Mouse (Mus musculus): ENCODE data around the gene Nyap1. TPM values are rescaled to one million over a fixed set of nuclear protein-coding genes. Genes with fewer than 3 reads are reported as not detected.

Gene Nyap1
- polyA plus RNA-seq (2015; fragmentation: Nextera tagmentation; extraction: Ambion mirVana) = 0.17 and 0.22 TPM in 2 replicates

DNA sequence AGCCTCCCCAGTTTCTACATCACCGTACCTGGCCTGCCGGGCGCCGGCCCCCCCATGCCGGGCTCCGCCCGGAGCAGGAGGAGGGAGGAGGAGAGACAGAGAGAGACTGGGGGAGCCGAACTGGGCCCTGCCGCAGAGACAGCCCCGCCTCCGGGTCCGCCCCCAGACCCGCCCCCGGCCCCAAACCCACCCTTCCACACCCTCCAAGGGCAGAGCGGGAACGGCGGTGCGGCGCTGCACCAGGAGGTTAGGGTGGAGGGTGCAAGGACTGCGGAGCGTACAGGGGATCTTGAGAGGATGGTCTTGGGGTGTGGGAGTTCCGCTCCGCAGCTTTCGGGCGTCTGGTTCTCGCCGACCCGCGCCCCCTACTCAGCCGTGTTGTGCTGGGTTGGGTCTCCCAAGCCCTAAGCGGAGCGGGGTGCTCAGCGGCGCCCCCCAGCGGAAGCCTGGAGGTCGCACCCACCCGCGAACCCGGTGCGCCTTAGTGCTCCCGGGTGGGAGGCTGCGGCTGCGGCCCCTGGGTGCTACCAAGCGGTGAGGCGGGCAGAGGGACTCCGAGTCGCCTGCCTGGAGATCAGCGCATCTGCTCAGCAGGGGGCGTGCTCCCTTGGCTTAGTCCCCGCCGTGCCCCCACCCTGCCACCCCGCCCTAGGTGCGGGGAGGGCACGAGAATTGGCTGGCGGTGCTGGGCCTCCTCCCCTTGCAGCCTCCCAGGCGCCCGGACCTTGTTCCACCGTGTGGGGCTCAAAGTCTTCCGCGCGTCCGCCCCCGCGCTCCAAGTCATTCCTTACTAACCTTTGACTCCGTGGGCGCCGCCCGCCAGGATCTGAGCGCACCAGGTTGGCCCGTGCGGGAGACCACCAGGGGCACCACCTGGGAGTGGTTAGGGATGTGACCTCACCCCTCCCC, at the start of gene Nyap1:
Gene Nyap1, minus strand, starts transcription at position 585 of the 909 bp plus-strand sequence.

GRCm38 (mm10) chr5:137787151-137787928, 45.9 kb upstream of the Nyap1 start, which contains the start of the genes Mepce and Zcwpw1:
Gene Mepce (minus strand): TSS chr5:137787655.
Gene Zcwpw1 (plus strand): TSS chr5:137787798.

DNA sequence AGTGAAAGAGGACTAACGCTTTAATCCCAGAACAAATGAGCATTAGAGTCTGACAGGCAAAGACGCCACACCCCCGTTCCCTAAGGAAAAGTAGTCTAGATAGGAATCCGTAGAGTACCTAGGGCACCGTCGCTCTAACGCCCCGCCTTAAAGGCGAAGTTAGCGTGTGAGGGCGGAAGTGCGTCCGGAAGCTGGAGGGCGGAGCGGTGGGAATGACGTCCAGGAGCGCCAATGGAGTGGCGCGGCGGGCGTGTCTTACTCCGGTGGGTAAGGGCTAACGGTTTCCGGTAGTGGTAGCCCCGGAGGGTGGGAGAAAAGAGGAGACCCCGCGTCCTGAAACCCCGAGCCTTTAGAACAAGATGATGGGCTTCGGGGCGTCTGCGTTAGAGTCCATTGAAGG, 37.2 kb upstream of the Nyap1 start, which contains the start of gene Ppp1r35:
Gene Ppp1r35, plus strand, starts transcription at position 215 of the 400 bp plus-strand sequence.

GRCm38 (mm10) chr5:137745214-137746171, 4.1 kb upstream of the Nyap1 start, which contains the start of gene Tsc22d4:
Gene Tsc22d4 (plus strand): TSS chr5:137745730.

DNA sequence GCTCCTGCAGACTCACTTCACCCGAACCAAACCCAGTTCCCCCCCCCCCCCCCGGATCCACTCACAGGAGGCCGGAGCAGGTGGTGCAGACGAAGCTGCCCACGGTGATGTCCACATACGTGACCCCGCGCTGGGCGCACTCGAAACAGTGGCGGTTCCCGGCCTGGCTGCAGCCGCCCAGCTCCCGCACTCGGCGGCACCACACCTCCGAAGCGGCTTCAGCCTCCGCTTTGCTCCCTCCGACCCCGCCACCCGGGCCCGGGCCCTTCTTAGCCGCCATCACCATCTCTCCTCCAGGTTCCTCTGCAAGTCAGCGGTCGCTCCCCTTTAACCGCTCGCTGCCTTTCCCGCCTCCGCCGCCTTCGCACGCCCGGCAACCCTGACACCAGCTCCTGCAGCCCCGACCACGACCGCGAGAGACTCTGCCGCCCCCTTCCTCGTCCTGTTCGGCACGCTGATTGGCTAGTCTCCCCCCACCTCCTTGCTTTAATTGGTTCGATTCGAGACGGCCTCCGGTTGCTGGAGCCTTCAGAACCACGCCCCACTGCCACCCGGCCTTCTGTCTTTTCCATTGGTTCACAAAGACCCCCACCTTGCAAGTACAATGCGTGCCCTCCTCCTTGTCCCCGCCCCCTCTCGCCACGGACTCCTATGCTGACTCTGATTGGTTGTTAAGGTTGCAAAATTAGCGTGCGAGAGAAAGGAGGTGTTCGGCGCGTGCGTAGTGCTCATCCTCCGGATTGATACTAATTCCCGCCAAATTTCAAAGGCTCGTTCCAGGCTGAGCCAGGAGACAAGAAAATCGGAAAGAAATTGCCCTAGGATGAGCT, 56.9 kb downstream of the Nyap1 start, which contains the start of gene Agfg2:
Gene Agfg2, minus strand, starts transcription at position 433 of the 830 bp plus-strand sequence.

Other genes starting within 250 kb of the Nyap1 start
- gene Pop7, start 239.1 kb downstream of the Nyap1 start, polyA plus RNA-seq (2015; fragmentation: Nextera tagmentation; extraction: Ambion mirVana) = 29.4 and 30.6 TPM in 2 replicates
- 6.7 and 7.4 TPM in 2 replicates for gene Gigyf1, start 223.1 kb downstream of the Nyap1 start, polyA plus RNA-seq (2015; fragmentation: Nextera tagmentation; extraction: Ambion mirVana)
- not detected in 2 replicates for gene Epo, start 208.4 kb downstream of the Nyap1 start, polyA plus RNA-seq (2015; fragmentation: Nextera tagmentation; extraction: Ambion mirVana)
- 242 and 289 TPM in 2 replicates for gene Gnb2, start 208.1 kb downstream of the Nyap1 start, polyA plus RNA-seq (2015; fragmentation: Nextera tagmentation; extraction: Ambion mirVana)
- not detected in 2 replicates for gene Actl6b, start 188.1 kb downstream of the Nyap1 start, polyA plus RNA-seq (2015; fragmentation: Nextera tagmentation; extraction: Ambion mirVana)
- gene Tfr2, start 171.8 kb downstream of the Nyap1 start, polyA plus RNA-seq (2015; fragmentation: Nextera tagmentation; extraction: Ambion mirVana) = 0.33 and 0.40 TPM in 2 replicates
- gene Mospd3, start 140.5 kb downstream of the Nyap1 start, polyA plus RNA-seq (2015; fragmentation: Nextera tagmentation; extraction: Ambion mirVana) = 22.7 and 27.7 TPM in 2 replicates
- 237 and 321 TPM in 2 replicates for gene Pcolce, start 127.8 kb downstream of the Nyap1 start, polyA plus RNA-seq (2015; fragmentation: Nextera tagmentation; extraction: Ambion mirVana)
- 0.21 and 0.44 TPM in 2 replicates for gene Fbxo24, start 112.6 kb downstream of the Nyap1 start, polyA plus RNA-seq (2015; fragmentation: Nextera tagmentation; extraction: Ambion mirVana)
- 17.9 and 19.9 TPM in 2 replicates for gene Lrch4, start 112.5 kb downstream of the Nyap1 start, polyA plus RNA-seq (2015; fragmentation: Nextera tagmentation; extraction: Ambion mirVana)
- 3.1 and 4.4 TPM in 2 replicates for gene Gm20605, start 112.4 kb downstream of the Nyap1 start, polyA plus RNA-seq (2015; fragmentation: Nextera tagmentation; extraction: Ambion mirVana)
- gene Sap25, start 100.3 kb downstream of the Nyap1 start, polyA plus RNA-seq (2015; fragmentation: Nextera tagmentation; extraction: Ambion mirVana) = 2.5 and 3.3 TPM in 2 replicates
- gene Irs3, start 95.9 kb downstream of the Nyap1 start, polyA plus RNA-seq (2015; fragmentation: Nextera tagmentation; extraction: Ambion mirVana) = 0.81 and 3.8 TPM in 2 replicates
- 4.1 and 7.5 TPM in 2 replicates for gene Agfg2, start 56.9 kb downstream of the Nyap1 start, polyA plus RNA-seq (2015; fragmentation: Nextera tagmentation; extraction: Ambion mirVana)
- gene Tsc22d4, start 4.1 kb upstream of the Nyap1 start, polyA plus RNA-seq (2015; fragmentation: Nextera tagmentation; extraction: Ambion mirVana) = 150 and 163 TPM in 2 replicates
- gene Ppp1r35, start 37.2 kb upstream of the Nyap1 start, polyA plus RNA-seq (2015; fragmentation: Nextera tagmentation; extraction: Ambion mirVana) = 13.6 and 19.4 TPM in 2 replicates
- gene Mepce, start 46.0 kb upstream of the Nyap1 start, polyA plus RNA-seq (2015; fragmentation: Nextera tagmentation; extraction: Ambion mirVana) = 5.2 and 7.2 TPM in 2 replicates
- gene Zcwpw1, start 46.2 kb upstream of the Nyap1 start, polyA plus RNA-seq (2015; fragmentation: Nextera tagmentation; extraction: Ambion mirVana) = 6.5 and 7.4 TPM in 2 replicates
- 2.2 and 3.2 TPM in 2 replicates for gene Pilra, start 94.7 kb upstream of the Nyap1 start, polyA plus RNA-seq (2015; fragmentation: Nextera tagmentation; extraction: Ambion mirVana)
- 0.94 and 1.7 TPM in 2 replicates for gene Pilrb1, start 116.5 kb upstream of the Nyap1 start, polyA plus RNA-seq (2015; fragmentation: Nextera tagmentation; extraction: Ambion mirVana)
- gene Pilrb2, start 130.2 kb upstream of the Nyap1 start, polyA plus RNA-seq (2015; fragmentation: Nextera tagmentation; extraction: Ambion mirVana) = 4.2 and 4.9 TPM in 2 replicates
- 0.05 and 0.11 TPM in 2 replicates for gene Cyp3a13, start 180.0 kb upstream of the Nyap1 start, polyA plus RNA-seq (2015; fragmentation: Nextera tagmentation; extraction: Ambion mirVana)
- gene Gjc3, start 221.5 kb upstream of the Nyap1 start, polyA plus RNA-seq (2015; fragmentation: Nextera tagmentation; extraction: Ambion mirVana) = 2.6 and 2.8 TPM in 2 replicates
- gene Azgp1, start 239.9 kb upstream of the Nyap1 start, polyA plus RNA-seq (2015; fragmentation: Nextera tagmentation; extraction: Ambion mirVana) = 0.11 and 0.55 TPM in 2 replicates

Measured in skeletal muscle tissue, postnatal 0 days (tissue).